Mouse (Mus musculus): ENCODE measurements around the gene F11r. TPM values are rescaled to one million over a fixed set of nuclear protein-coding genes. Genes with fewer than 3 reads are reported as not detected.

Gene F11r
- 88.7 and 92.1 TPM in 2 replicates for polyA plus RNA-seq (2014; fragmentation: Nextera tagmentation; extraction: Ambion mirVana)

- WGBS, result under 1% methylated on average over 45 of the region's 46 CpGs
- peak within 1 kb of the TSS; percentile 53 for H3K9ac ChIP-seq (ENCODE audit: low read length)
- no peaks in the 10 kb centered on the region for H3K36me3 ChIP-seq (ENCODE audit: control insufficient read depth, insufficient read depth, low read length)
- H3K4me3 ChIP-seq (ENCODE audit: low read depth, low read length), result peak within 1 kb of the TSS; percentile 57
- DNase-seq (ENCODE audit: low spot score) (peak; percentile 87), ATAC-seq (replicated peaks; ENCODE audit: low FRiP score, low TSS enrichment, low read depth) (peak; percentile 90)
- no peaks in the 10 kb centered on the region for H3K9me3 ChIP-seq (ENCODE audit: control insufficient read depth, low read length)
- peak within 1 kb of the TSS; percentile 60 for H3K4me2 ChIP-seq (ENCODE audit: low read length)
- H3K27me3 ChIP-seq (replicated peaks; ENCODE audit: control insufficient read depth, insufficient read depth, low read length), result no peaks in the 10 kb centered on the region; the same call in 1 of the 2 replicates
- peaks cover 20% of the 10 kb centered on the region for H3K4me1 ChIP-seq (replicated peaks; ENCODE audit: control insufficient read depth, insufficient read depth, low read length)
- H3K27ac ChIP-seq (ENCODE audit: low read depth), result peak within 1 kb of the TSS; percentile 17; the same call in 1 of the 2 replicates
Observed at GRCm38 (mm10) chr1:171437264-171438013, at the start of gene F11r. TSS of gene F11r (plus strand) at chr1:171437535.

GRCm38 (mm10) chr1:171388376-171389102 lies 48.8 kb upstream of the F11r start, which contains the start of gene Arhgap30:
TSS of gene Arhgap30 (plus strand) at chr1:171388954.
- DNase-seq (ENCODE audit: low spot score) (no peak), ATAC-seq (replicated peaks; ENCODE audit: low FRiP score, low TSS enrichment, low read depth) (no peak)
- no peaks in the 10 kb centered on the region for H3K36me3 ChIP-seq (ENCODE audit: control insufficient read depth, insufficient read depth, low read length)
- H3K4me1 ChIP-seq (replicated peaks; ENCODE audit: control insufficient read depth, insufficient read depth, low read length), result no peaks in the 10 kb centered on the region
- H3K4me2 ChIP-seq (ENCODE audit: low read length), result no peak within 1 kb of the TSS
- H3K9me3 ChIP-seq (ENCODE audit: control insufficient read depth, low read length), result no peaks in the 10 kb centered on the region
- no peak within 1 kb of the TSS for H3K27ac ChIP-seq (ENCODE audit: low read depth)
- H3K27me3 ChIP-seq (replicated peaks; ENCODE audit: control insufficient read depth, insufficient read depth, low read length), result no peaks in the 10 kb centered on the region
- no peak within 1 kb of the TSS for H3K9ac ChIP-seq (ENCODE audit: low read length)
- no peak within 1 kb of the TSS for H3K4me3 ChIP-seq (ENCODE audit: low read depth, low read length)
- 78% methylated on average over 15 of the region's 15 CpGs for WGBS

GRCm38 (mm10) chr1:171390101-171390500 lies 47.2 kb upstream of the F11r start:
- no peak overlapping the region for H3K27ac ChIP-seq (ENCODE audit: low read depth)
- no peak for ATAC-seq (replicated peaks; ENCODE audit: low FRiP score, low TSS enrichment, low read depth)
- no peak overlapping the region for H3K9ac ChIP-seq (ENCODE audit: low read length)

GRCm38 (mm10) chr1:171401821-171402220 lies 35.5 kb upstream of the F11r start:
- no peaks in the 10 kb centered on the region for H3K27me3 ChIP-seq (replicated peaks; ENCODE audit: control insufficient read depth, insufficient read depth, low read length)
- no peak overlapping the region for H3K9ac ChIP-seq (ENCODE audit: low read length)
- DNase-seq (ENCODE audit: low spot score) (no peak), ATAC-seq (replicated peaks; ENCODE audit: low FRiP score, low TSS enrichment, low read depth) (no peak)
- no peaks in the 10 kb centered on the region for H3K36me3 ChIP-seq (ENCODE audit: control insufficient read depth, insufficient read depth, low read length)
- WGBS, result 82% methylated on average over 4 of the region's 4 CpGs
- no peaks in the 10 kb centered on the region for H3K9me3 ChIP-seq (ENCODE audit: control insufficient read depth, low read length)
- no peak overlapping the region for H3K4me3 ChIP-seq (ENCODE audit: low read depth, low read length)
- no peaks in the 10 kb centered on the region for H3K4me1 ChIP-seq (replicated peaks; ENCODE audit: control insufficient read depth, insufficient read depth, low read length)
- H3K27ac ChIP-seq (ENCODE audit: low read depth), result no peak overlapping the region
- no peak overlapping the region for H3K4me2 ChIP-seq (ENCODE audit: low read length)

More at GRCm38 (mm10) chr1:171390101-171390500, 47.2 kb upstream of the F11r start:
- no peaks in the 10 kb centered on the region for H3K27me3 ChIP-seq (replicated peaks; ENCODE audit: control insufficient read depth, insufficient read depth, low read length)
- no peaks in the 10 kb centered on the region for H3K4me1 ChIP-seq (replicated peaks; ENCODE audit: control insufficient read depth, insufficient read depth, low read length)
- 72% methylated on average over 4 of the region's 4 CpGs for WGBS
- no peaks in the 10 kb centered on the region for H3K9me3 ChIP-seq (ENCODE audit: control insufficient read depth, low read length)
- DNase-seq (ENCODE audit: low spot score), result no peak
- H3K4me2 ChIP-seq (ENCODE audit: low read length), result no peak overlapping the region
- no peaks in the 10 kb centered on the region for H3K36me3 ChIP-seq (ENCODE audit: control insufficient read depth, insufficient read depth, low read length)
- H3K4me3 ChIP-seq (ENCODE audit: low read depth, low read length), result no peak overlapping the region

GRCm38 (mm10) chr1:171402991-171403390 lies 34.3 kb upstream of the F11r start:
- Histone ChIP-seq H3K4me2 (ENCODE audit: low read length) (no peak overlapping the region), H3K27me3 (replicated peaks; ENCODE audit: control insufficient read depth, insufficient read depth, low read length) (no peaks in the 10 kb centered on the region), H3K9me3 (ENCODE audit: control insufficient read depth, low read length) (no peaks in the 10 kb centered on the region), H3K4me3 (ENCODE audit: low read depth, low read length) (no peak overlapping the region), H3K36me3 (ENCODE audit: control insufficient read depth, insufficient read depth, low read length) (no peaks in the 10 kb centered on the region), H3K4me1 (replicated peaks; ENCODE audit: control insufficient read depth, insufficient read depth, low read length) (no peaks in the 10 kb centered on the region), H3K27ac (ENCODE audit: low read depth) (no peak overlapping the region), H3K9ac (ENCODE audit: low read length) (no peak overlapping the region)
- ATAC-seq (replicated peaks; ENCODE audit: low FRiP score, low TSS enrichment, low read depth), result no peak
- DNase-seq (ENCODE audit: low spot score), result no peak
- WGBS, result 81% methylated on average over 9 of the region's 9 CpGs

GRCm38 (mm10) chr1:171407263-171407662 lies 30.1 kb upstream of the F11r start:
- ATAC-seq (replicated peaks; ENCODE audit: low FRiP score, low TSS enrichment, low read depth) (no peak), DNase-seq (ENCODE audit: low spot score) (no peak)
- 78% methylated on average over 5 of the region's 5 CpGs for WGBS
- Histone ChIP-seq H3K4me1 (replicated peaks; ENCODE audit: control insufficient read depth, insufficient read depth, low read length) (no peaks in the 10 kb centered on the region), H3K27ac (ENCODE audit: low read depth) (no peak overlapping the region), H3K4me2 (ENCODE audit: low read length) (no peak overlapping the region), H3K36me3 (ENCODE audit: control insufficient read depth, insufficient read depth, low read length) (no peaks in the 10 kb centered on the region), H3K4me3 (ENCODE audit: low read depth, low read length) (no peak overlapping the region), H3K9me3 (ENCODE audit: control insufficient read depth, low read length) (no peaks in the 10 kb centered on the region), H3K9ac (ENCODE audit: low read length) (no peak overlapping the region), H3K27me3 (replicated peaks; ENCODE audit: control insufficient read depth, insufficient read depth, low read length) (no peaks in the 10 kb centered on the region)

- Histone ChIP-seq H3K36me3 (ENCODE audit: control insufficient read depth, insufficient read depth, low read length) (peaks cover 11% of the 10 kb centered on the region), H3K9ac (ENCODE audit: low read length) (no peak overlapping the region), H3K4me1 (replicated peaks; ENCODE audit: control insufficient read depth, insufficient read depth, low read length) (peaks cover 10% of the 10 kb centered on the region), H3K4me2 (ENCODE audit: low read length) (no peak overlapping the region), H3K27me3 (replicated peaks; ENCODE audit: control insufficient read depth, insufficient read depth, low read length) (no peaks in the 10 kb centered on the region), H3K9me3 (ENCODE audit: control insufficient read depth, low read length) (no peaks in the 10 kb centered on the region), H3K4me3 (ENCODE audit: low read depth, low read length) (no peak overlapping the region), H3K27ac (ENCODE audit: low read depth) (no peak overlapping the region)
- ATAC-seq (replicated peaks; ENCODE audit: low FRiP score, low TSS enrichment, low read depth), result no peak
- WGBS, result 95% methylated on average over 1 of the region's 1 CpGs
- no peak for DNase-seq (ENCODE audit: low spot score)
Observed at GRCm38 (mm10) chr1:171410231-171410630, 27.1 kb upstream of the F11r start.

GRCm38 (mm10) chr1:171410947-171411484 lies 26.3 kb upstream of the F11r start, which contains the start of gene Usf1:
TSS of gene Usf1 (plus strand) at chr1:171411313.
- peak within 1 kb of the TSS; percentile 86 for H3K27ac ChIP-seq (ENCODE audit: low read depth)
- ATAC-seq (replicated peaks; ENCODE audit: low FRiP score, low TSS enrichment, low read depth) (peak; percentile 96), DNase-seq (ENCODE audit: low spot score) (peak; percentile 97)
- peak within 1 kb of the TSS; percentile 57 for H3K4me2 ChIP-seq (ENCODE audit: low read length)
- WGBS, result under 1% methylated on average over 36 of the region's 36 CpGs
- H3K9ac ChIP-seq (ENCODE audit: low read length), result peak within 1 kb of the TSS; percentile 93
- H3K4me1 ChIP-seq (replicated peaks; ENCODE audit: control insufficient read depth, insufficient read depth, low read length), result peaks cover 10% of the 10 kb centered on the region
- no peaks in the 10 kb centered on the region for H3K9me3 ChIP-seq (ENCODE audit: control insufficient read depth, low read length)
- no peaks in the 10 kb centered on the region for H3K27me3 ChIP-seq (replicated peaks; ENCODE audit: control insufficient read depth, insufficient read depth, low read length)
- H3K4me3 ChIP-seq (ENCODE audit: low read depth, low read length), result peak within 1 kb of the TSS; percentile 69
- peaks cover 18% of the 10 kb centered on the region for H3K36me3 ChIP-seq (ENCODE audit: control insufficient read depth, insufficient read depth, low read length)

All from intestine, embryonic 14.5 days (tissue).